Mouse (Mus musculus): ENCODE measurements at regions not wholly inside any gene's neighbourhood (a gene's known extent, or its start where the extent isn't known, plus 50 kb on each side); places are given as distances from the start of the nearest gene placed in this dataset.

- H3ac ChIP-seq (ENCODE audit: control insufficient read depth, insufficient read length, low read depth), result no peak overlapping the region
- H3K27me3 ChIP-seq (ENCODE audit: control insufficient read depth, insufficient read depth, insufficient read length), result peaks cover 20% of the 10 kb centered on the region
- no peaks in the 10 kb centered on the region for H3K79me3 ChIP-seq (ENCODE audit: low read depth)
- no peaks in the 10 kb centered on the region for H3K79me2 ChIP-seq (ENCODE audit: control insufficient read depth, insufficient read depth)
- no peaks in the 10 kb centered on the region for H3K36me3 ChIP-seq (ENCODE audit: control insufficient read depth, insufficient read depth)
- H3K4me3 ChIP-seq (ENCODE audit: insufficient read depth, poor library complexity, severe bottlenecking), result no peak overlapping the region
- TF ChIP-seq USF1 (IDR thresholded peaks at IDR 0.05; ENCODE audit: low read depth) (no peak), MYOG (IDR thresholded peaks at IDR 0.05; ENCODE audit: control insufficient read depth, extremely low read depth, insufficient read length) (no peak), CEBPB (IDR thresholded peaks at IDR 0.05; ENCODE audit: low read depth) (no peak)
Measured at GRCm38 (mm10) chr8:12162921-12163705, 115.5 kb upstream of the A230072I06Rik start.

- no peaks in the 10 kb centered on the region for H3K79me2 ChIP-seq (ENCODE audit: control insufficient read depth, insufficient read depth)
- no peak for TF ChIP-seq MYOD1 (IDR thresholded peaks at IDR 0.05; ENCODE audit: control insufficient read depth, insufficient read length, low read depth)
- TF ChIP-seq FOSL1 (IDR thresholded peaks at IDR 0.05; ENCODE audit: insufficient read depth, low read length, poor library complexity, severe bottlenecking), result no peak
- TF ChIP-seq USF1 (IDR thresholded peaks at IDR 0.05; ENCODE audit: low read depth), result no peak
- TF ChIP-seq MAX (IDR thresholded peaks at IDR 0.05), result no peak
- no peak for TF ChIP-seq CTCF (IDR thresholded peaks at IDR 0.05; ENCODE audit: control insufficient read depth, insufficient read depth, insufficient read length)
- no peak for TF ChIP-seq MYOG (IDR thresholded peaks at IDR 0.05; ENCODE audit: control insufficient read depth, extremely low read depth, insufficient read length)
- TF ChIP-seq CEBPB (IDR thresholded peaks at IDR 0.05; ENCODE audit: low read depth), result no peak
- H3K36me3 ChIP-seq (ENCODE audit: control insufficient read depth, insufficient read depth), result no peaks in the 10 kb centered on the region
- no peaks in the 10 kb centered on the region for H3K79me3 ChIP-seq (ENCODE audit: low read depth)
- H3ac ChIP-seq (ENCODE audit: control insufficient read depth, insufficient read length, low read depth), result no peak overlapping the region
- H3K27me3 ChIP-seq (ENCODE audit: control insufficient read depth, insufficient read depth, insufficient read length), result peaks cover 14% of the 10 kb centered on the region
- no peak overlapping the region for H3K4me3 ChIP-seq (ENCODE audit: insufficient read depth, poor library complexity, severe bottlenecking)
Measured at GRCm38 (mm10) chr8:12165487-12166152, 113.0 kb upstream of the A230072I06Rik start.

- no peak overlapping the region for H3ac ChIP-seq (ENCODE audit: control insufficient read depth, insufficient read length, low read depth)
- no peaks in the 10 kb centered on the region for H3K79me3 ChIP-seq (ENCODE audit: low read depth)
- no peak for TF ChIP-seq CTCF (IDR thresholded peaks at IDR 0.05; ENCODE audit: control insufficient read depth, insufficient read depth, insufficient read length)
- no peak for TF ChIP-seq MYOG (IDR thresholded peaks at IDR 0.05; ENCODE audit: control insufficient read depth, extremely low read depth, insufficient read length)
- no peak for TF ChIP-seq FOSL1 (IDR thresholded peaks at IDR 0.05; ENCODE audit: insufficient read depth, low read length, poor library complexity, severe bottlenecking)
- TF ChIP-seq USF1 (IDR thresholded peaks at IDR 0.05; ENCODE audit: low read depth), result no peak
- no peak for TF ChIP-seq MAX (IDR thresholded peaks at IDR 0.05)
- TF ChIP-seq CEBPB (IDR thresholded peaks at IDR 0.05; ENCODE audit: low read depth), result no peak
- no peak for TF ChIP-seq MYOD1 (IDR thresholded peaks at IDR 0.05; ENCODE audit: control insufficient read depth, insufficient read length, low read depth)
- no peaks in the 10 kb centered on the region for H3K36me3 ChIP-seq (ENCODE audit: control insufficient read depth, insufficient read depth)
- no peaks in the 10 kb centered on the region for H3K79me2 ChIP-seq (ENCODE audit: control insufficient read depth, insufficient read depth)
- peaks cover 53% of the 10 kb centered on the region for H3K27me3 ChIP-seq (ENCODE audit: control insufficient read depth, insufficient read depth, insufficient read length)
- no peak overlapping the region for H3K4me3 ChIP-seq (ENCODE audit: insufficient read depth, poor library complexity, severe bottlenecking)
Measured at GRCm38 (mm10) chr8:12171788-12172187, 106.8 kb upstream of the A230072I06Rik start.

GRCm38 (mm10) chr8:12175496-12175895 is 103.1 kb upstream of the A230072I06Rik start:
- no peak for TF ChIP-seq MYOD1 (IDR thresholded peaks at IDR 0.05; ENCODE audit: control insufficient read depth, insufficient read length, low read depth)
- no peak for TF ChIP-seq CTCF (IDR thresholded peaks at IDR 0.05; ENCODE audit: control insufficient read depth, insufficient read depth, insufficient read length)
- TF ChIP-seq USF1 (IDR thresholded peaks at IDR 0.05; ENCODE audit: low read depth), result no peak
- no peak for TF ChIP-seq MYOG (IDR thresholded peaks at IDR 0.05; ENCODE audit: control insufficient read depth, extremely low read depth, insufficient read length)
- TF ChIP-seq CEBPB (IDR thresholded peaks at IDR 0.05; ENCODE audit: low read depth), result no peak
- TF ChIP-seq MAX (IDR thresholded peaks at IDR 0.05), result no peak
- TF ChIP-seq FOSL1 (IDR thresholded peaks at IDR 0.05; ENCODE audit: insufficient read depth, low read length, poor library complexity, severe bottlenecking), result no peak
- Histone ChIP-seq H3K79me2 (ENCODE audit: control insufficient read depth, insufficient read depth) (no peaks in the 10 kb centered on the region), H3K36me3 (ENCODE audit: control insufficient read depth, insufficient read depth) (no peaks in the 10 kb centered on the region), H3K27me3 (ENCODE audit: control insufficient read depth, insufficient read depth, insufficient read length) (peaks cover 51% of the 10 kb centered on the region), H3K4me3 (ENCODE audit: insufficient read depth, poor library complexity, severe bottlenecking) (no peak overlapping the region), H3ac (ENCODE audit: control insufficient read depth, insufficient read length, low read depth) (no peak overlapping the region), H3K79me3 (ENCODE audit: low read depth) (no peaks in the 10 kb centered on the region)

DNA sequence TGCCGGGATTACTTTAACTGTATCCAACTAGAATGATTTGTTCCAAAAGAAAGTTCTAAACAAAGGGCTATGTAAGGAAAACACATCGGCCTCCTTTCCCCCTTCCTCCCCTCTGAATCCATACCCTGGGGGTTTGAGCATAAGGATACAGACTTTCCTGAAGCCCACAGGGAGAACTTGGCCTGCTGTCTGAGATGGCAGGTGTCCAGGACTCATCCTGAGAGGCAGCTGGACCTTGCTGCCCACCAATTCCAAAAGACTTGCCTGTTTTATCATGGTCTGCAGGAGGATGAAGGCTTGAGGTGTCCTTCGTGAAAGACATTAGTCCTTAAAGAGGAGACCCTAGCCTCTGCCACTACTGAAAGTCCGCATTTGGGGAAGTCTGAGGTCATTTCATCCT is 94.0 kb upstream of the A230072I06Rik start:
- no peaks in the 10 kb centered on the region for H3K79me3 ChIP-seq (ENCODE audit: low read depth)
- no peak overlapping the region for H3ac ChIP-seq (ENCODE audit: control insufficient read depth, insufficient read length, low read depth)
- no peaks in the 10 kb centered on the region for H3K79me2 ChIP-seq (ENCODE audit: control insufficient read depth, insufficient read depth)
- H3K36me3 ChIP-seq (ENCODE audit: control insufficient read depth, insufficient read depth), result no peaks in the 10 kb centered on the region
- H3K4me3 ChIP-seq (ENCODE audit: insufficient read depth, poor library complexity, severe bottlenecking), result no peak overlapping the region
- no peaks in the 10 kb centered on the region for H3K27me3 ChIP-seq (ENCODE audit: control insufficient read depth, insufficient read depth, insufficient read length)
- TF ChIP-seq MAX (IDR thresholded peaks at IDR 0.05), result no peak
- TF ChIP-seq CEBPB (IDR thresholded peaks at IDR 0.05; ENCODE audit: low read depth), result no peak
- no peak for TF ChIP-seq USF1 (IDR thresholded peaks at IDR 0.05; ENCODE audit: low read depth)
- no peak for TF ChIP-seq CTCF (IDR thresholded peaks at IDR 0.05; ENCODE audit: control insufficient read depth, insufficient read depth, insufficient read length)
- TF ChIP-seq MYOD1 (IDR thresholded peaks at IDR 0.05; ENCODE audit: control insufficient read depth, insufficient read length, low read depth), result no peak
- no peak for TF ChIP-seq MYOG (IDR thresholded peaks at IDR 0.05; ENCODE audit: control insufficient read depth, extremely low read depth, insufficient read length)
- no peak for TF ChIP-seq FOSL1 (IDR thresholded peaks at IDR 0.05; ENCODE audit: insufficient read depth, low read length, poor library complexity, severe bottlenecking)
